Mouse (Mus musculus) olfactory bulb, adult 2 months (tissue): ENCODE measurements around the gene Tle2.

Source experiments
- CTCF ChIP-seq: fragments of 200-500 bp; IDR thresholded peaks from 2 replicates; pipeline ENCODE4 v1.5.1; 2012; ENCODE audit warnings: low read depth, mild to moderate bottlenecking, low read length, moderate library complexity; ENCODE audit not compliant: insufficient read depth
- POLR2A ChIP-seq: fragments of 200-500 bp; IDR thresholded peaks from 2 replicates; pipeline ENCODE4 v1.6.1; 2012; ENCODE audit warnings: mild to moderate bottlenecking, low read depth, low read length, moderate library complexity; ENCODE audit not compliant: insufficient read depth

DNA sequence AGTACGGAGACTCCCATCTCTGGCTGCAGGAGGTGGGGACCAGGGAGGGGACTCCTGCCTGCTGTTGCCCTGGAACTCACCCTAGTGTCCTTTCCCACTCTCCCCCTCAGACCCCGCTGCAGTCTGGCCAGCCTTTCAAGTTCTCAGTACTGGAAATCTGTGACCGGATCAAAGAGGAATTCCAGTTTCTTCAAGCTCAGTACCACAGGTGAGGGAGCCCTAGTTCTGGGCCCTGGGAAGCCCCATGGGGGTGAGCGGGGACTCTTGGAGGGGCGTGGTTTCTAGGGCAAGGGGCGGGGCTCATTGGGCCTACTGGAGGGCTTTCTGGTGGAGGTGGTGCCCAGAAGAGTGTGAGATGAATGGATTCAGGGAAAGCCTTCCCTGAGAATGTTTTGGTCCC is 1.3 kb downstream of the Tle2 start:
- no peak for TF ChIP-seq CTCF
- TF ChIP-seq POLR2A: no peak
